Mouse (Mus musculus) small intestine, adult 2 months (tissue): Measurements from ENCODE around the gene Rnd1.

ENCODE experiments used
- CTCF ChIP-seq: fragments of 200-500 bp; IDR thresholded peaks from 2 replicates; pipeline ENCODE4 v1.5.1; 2012; ENCODE audit warnings: low read depth, mild to moderate bottlenecking, control low read depth, inconsistent platforms, low read length, moderate library complexity, mixed read lengths; ENCODE audit not compliant: insufficient replicate concordance, insufficient read length; ENCODE audit errors: extremely low read depth
- POLR2A ChIP-seq: fragments of 200-500 bp; IDR thresholded peaks from 2 replicates; pipeline ENCODE4 v1.6.1; 2012; ENCODE audit warnings: low read depth, mild to moderate bottlenecking, control low read depth, inconsistent platforms, low read length, moderate library complexity

GRCm38 (mm10) chr15:98677977-98678376, 716 bp upstream of the Rnd1 start:
- TF ChIP-seq CTCF (no peak), POLR2A (no peak)
